Mouse (Mus musculus): ENCODE measurements around the gene Vps16. TPM values are rescaled to one million over a fixed set of nuclear protein-coding genes. Genes with fewer than 3 reads are reported as not detected.

The Vps16 gene
- polyA plus RNA-seq (2015; fragmentation: Nextera tagmentation; extraction: Ambion mirVana): 19.4 and 22.8 TPM in 2 replicates

GRCm38 (mm10) chr2:130424126-130424853, at the start of gene Vps16, which contains the start of gene Pced1a:
Gene Vps16 (plus strand): TSS chr2:130424339.
Gene Pced1a (minus strand): TSS chr2:130424701.
- H3K4me2 ChIP-seq (ENCODE audit: low read depth, low read length): peak within 1 kb of the TSS; percentile 90
- ATAC-seq: peak; percentile 97
- TF ChIP-seq CTCF (IDR thresholded peaks at IDR 0.05; ENCODE audit: low read depth): peak; percentile 73
- peak; percentile 19; the same call in 1 of the 2 replicates for TF ChIP-seq EP300 (IDR thresholded peaks at IDR 0.05; ENCODE audit: low read depth)
- H3K27ac ChIP-seq (ENCODE audit: low read depth): peak within 1 kb of the TSS; percentile 94
- WGBS (ENCODE audit: insufficient replicate concordance): under 1% methylated on average over 58 of the region's 58 CpGs
- H3K9ac ChIP-seq (replicated peaks): peak within 1 kb of the TSS; percentile 89
- H3K4me3 ChIP-seq (ENCODE audit: low read depth, low read length): peak within 1 kb of the TSS; percentile 92
- peaks cover 3% of the 10 kb centered on the region for H3K36me3 ChIP-seq (replicated peaks; ENCODE audit: insufficient read depth, low read length)
- H3K27me3 ChIP-seq (ENCODE audit: insufficient read depth, low read length): no peaks in the 10 kb centered on the region
- peaks cover 16% of the 10 kb centered on the region for H3K4me1 ChIP-seq (ENCODE audit: insufficient read depth)
- H3K9me3 ChIP-seq (ENCODE audit: low read length): no peaks in the 10 kb centered on the region
- DNase-seq: peak; percentile 94

- no peaks in the 10 kb centered on the region for H3K9me3 ChIP-seq (ENCODE audit: low read length)
- no peak for DNase-seq
- no peak for ATAC-seq
- no peak overlapping the region for H3K4me3 ChIP-seq (ENCODE audit: low read depth, low read length)
- no peak for TF ChIP-seq EP300 (IDR thresholded peaks at IDR 0.05; ENCODE audit: low read depth)
- 0 out of 2 replicates have a peak, but pooled peaks have one; percentile 7 for TF ChIP-seq CTCF (IDR thresholded peaks at IDR 0.05; ENCODE audit: low read depth)
- no peaks in the 10 kb centered on the region for H3K27me3 ChIP-seq (ENCODE audit: insufficient read depth, low read length)
- no peaks in the 10 kb centered on the region for H3K36me3 ChIP-seq (replicated peaks; ENCODE audit: insufficient read depth, low read length)
- H3K27ac ChIP-seq (ENCODE audit: low read depth): no peak overlapping the region
- no peak overlapping the region for H3K4me2 ChIP-seq (ENCODE audit: low read depth, low read length)
- H3K9ac ChIP-seq (replicated peaks): no peak overlapping the region
- 62% methylated on average over 4 of the region's 4 CpGs for WGBS (ENCODE audit: insufficient replicate concordance)
- 0 out of 2 replicates have a peak, but pooled peaks cover 3% of the 10 kb centered on the region for H3K4me1 ChIP-seq (ENCODE audit: insufficient read depth)
These were observed 49.2 kb upstream of the Vps16 start for GRCm38 (mm10) chr2:130374951-130375350.

DNA sequence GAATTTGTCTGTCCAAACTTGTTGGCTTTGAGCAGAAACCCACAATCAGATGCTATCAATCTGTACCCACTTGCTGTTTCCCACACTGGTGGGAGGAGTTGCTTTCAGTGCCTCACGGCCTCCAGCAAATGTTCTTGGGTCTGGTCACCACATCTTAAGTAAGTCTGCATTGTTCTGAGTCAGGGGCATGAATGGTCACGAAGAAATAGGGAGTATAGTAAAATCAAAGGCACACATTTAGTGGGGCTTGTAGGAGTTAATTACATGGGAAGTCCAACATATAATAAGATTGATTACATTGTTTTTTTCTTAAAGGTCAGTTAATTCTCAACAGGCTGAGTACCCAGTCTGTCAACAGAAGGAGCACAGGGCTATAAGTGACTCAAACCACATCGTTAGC, 40.9 kb upstream of the Vps16 start:
- no peak for DNase-seq
- no peak overlapping the region for H3K4me2 ChIP-seq (ENCODE audit: low read depth, low read length)
- no peak overlapping the region for H3K4me3 ChIP-seq (ENCODE audit: low read depth, low read length)
- TF ChIP-seq CTCF (IDR thresholded peaks at IDR 0.05; ENCODE audit: low read depth) (no peak), EP300 (IDR thresholded peaks at IDR 0.05; ENCODE audit: low read depth) (no peak)
- no peak for ATAC-seq
- no peak overlapping the region for H3K9ac ChIP-seq (replicated peaks)
- 55% methylated on average over 3 of the region's 3 CpGs for WGBS (ENCODE audit: insufficient replicate concordance)
- H3K36me3 ChIP-seq (replicated peaks; ENCODE audit: insufficient read depth, low read length): no peaks in the 10 kb centered on the region
- H3K9me3 ChIP-seq (ENCODE audit: low read length): no peaks in the 10 kb centered on the region
- no peaks in the 10 kb centered on the region for H3K27me3 ChIP-seq (ENCODE audit: insufficient read depth, low read length)
- no peaks in the 10 kb centered on the region for H3K4me1 ChIP-seq (ENCODE audit: insufficient read depth)
- no peak overlapping the region for H3K27ac ChIP-seq (ENCODE audit: low read depth)

DNA sequence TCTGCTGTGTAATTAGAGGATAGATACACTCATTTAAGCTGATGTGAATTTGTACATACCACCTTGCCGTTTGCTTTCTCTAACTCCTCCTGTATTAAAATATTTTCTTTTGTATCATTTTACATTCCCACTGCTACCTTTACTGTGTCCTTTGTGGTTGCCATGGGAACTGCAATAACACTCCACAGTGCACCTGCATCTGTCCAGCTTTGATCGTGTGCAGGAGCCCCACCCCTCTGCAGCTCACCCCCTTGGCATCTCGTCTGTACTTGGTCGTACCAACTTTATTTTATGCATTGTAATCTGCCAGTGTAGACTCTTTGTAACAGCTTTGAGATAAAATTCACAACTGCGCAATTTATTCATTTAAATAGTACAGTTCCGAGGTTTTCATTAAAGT, 40.2 kb upstream of the Vps16 start:
- no peaks in the 10 kb centered on the region for H3K27me3 ChIP-seq (ENCODE audit: insufficient read depth, low read length)
- H3K4me2 ChIP-seq (ENCODE audit: low read depth, low read length): no peak overlapping the region
- TF ChIP-seq EP300 (IDR thresholded peaks at IDR 0.05; ENCODE audit: low read depth) (no peak), CTCF (IDR thresholded peaks at IDR 0.05; ENCODE audit: low read depth) (no peak)
- no peak overlapping the region for H3K27ac ChIP-seq (ENCODE audit: low read depth)
- no peaks in the 10 kb centered on the region for H3K4me1 ChIP-seq (ENCODE audit: insufficient read depth)
- WGBS (ENCODE audit: insufficient replicate concordance): 71% methylated on average over 6 of the region's 6 CpGs
- DNase-seq (no peak), ATAC-seq (no peak)
- no peaks in the 10 kb centered on the region for H3K36me3 ChIP-seq (replicated peaks; ENCODE audit: insufficient read depth, low read length)
- no peak overlapping the region for H3K9ac ChIP-seq (replicated peaks)
- H3K9me3 ChIP-seq (ENCODE audit: low read length): no peaks in the 10 kb centered on the region
- no peak overlapping the region for H3K4me3 ChIP-seq (ENCODE audit: low read depth, low read length)

DNA sequence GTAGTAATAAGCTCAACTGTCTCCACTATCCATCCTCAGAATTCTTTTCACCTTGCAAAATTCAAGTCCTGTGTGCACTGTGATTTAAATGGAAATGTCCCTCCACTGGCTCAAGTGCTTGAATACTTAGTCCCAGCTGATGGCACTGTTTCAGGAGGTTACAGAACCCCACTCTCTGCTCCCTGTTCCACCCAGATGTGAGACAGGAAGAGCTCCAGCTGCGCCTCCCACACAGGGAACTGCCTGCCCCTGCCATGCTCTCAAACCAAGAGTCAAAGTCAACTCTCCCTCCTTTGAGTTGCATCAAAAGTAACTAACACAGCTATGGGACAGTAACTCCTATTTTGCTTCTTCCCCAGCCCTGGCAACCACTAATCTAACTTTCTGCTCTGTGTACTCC, 37.9 kb upstream of the Vps16 start:
- H3K4me3 ChIP-seq (ENCODE audit: low read depth, low read length): no peak overlapping the region
- DNase-seq (no peak), ATAC-seq (no peak)
- H3K27ac ChIP-seq (ENCODE audit: low read depth): no peak overlapping the region
- H3K36me3 ChIP-seq (replicated peaks; ENCODE audit: insufficient read depth, low read length): no peaks in the 10 kb centered on the region
- H3K9me3 ChIP-seq (ENCODE audit: low read length): no peaks in the 10 kb centered on the region
- no peak overlapping the region for H3K4me2 ChIP-seq (ENCODE audit: low read depth, low read length)
- H3K4me1 ChIP-seq (ENCODE audit: insufficient read depth): no peaks in the 10 kb centered on the region
- no peaks in the 10 kb centered on the region for H3K27me3 ChIP-seq (ENCODE audit: insufficient read depth, low read length)
- TF ChIP-seq EP300 (IDR thresholded peaks at IDR 0.05; ENCODE audit: low read depth) (no peak), CTCF (IDR thresholded peaks at IDR 0.05; ENCODE audit: low read depth) (no peak)
- H3K9ac ChIP-seq (replicated peaks): no peak overlapping the region
- WGBS (ENCODE audit: insufficient replicate concordance): 35% methylated on average over 1 of the region's 1 CpGs

GRCm38 (mm10) chr2:130388796-130389195, 35.3 kb upstream of the Vps16 start:
- no peaks in the 10 kb centered on the region for H3K9me3 ChIP-seq (ENCODE audit: low read length)
- DNase-seq (no peak), ATAC-seq (no peak)
- 74% methylated on average over 2 of the region's 2 CpGs for WGBS (ENCODE audit: insufficient replicate concordance)
- H3K4me1 ChIP-seq (ENCODE audit: insufficient read depth): no peaks in the 10 kb centered on the region
- H3K9ac ChIP-seq (replicated peaks): no peak overlapping the region
- no peaks in the 10 kb centered on the region for H3K36me3 ChIP-seq (replicated peaks; ENCODE audit: insufficient read depth, low read length)
- no peaks in the 10 kb centered on the region for H3K27me3 ChIP-seq (ENCODE audit: insufficient read depth, low read length)
- no peak overlapping the region for H3K4me2 ChIP-seq (ENCODE audit: low read depth, low read length)
- TF ChIP-seq EP300 (IDR thresholded peaks at IDR 0.05; ENCODE audit: low read depth) (no peak), CTCF (IDR thresholded peaks at IDR 0.05; ENCODE audit: low read depth) (peak; percentile 61)
- H3K4me3 ChIP-seq (ENCODE audit: low read depth, low read length): no peak overlapping the region
- no peak overlapping the region for H3K27ac ChIP-seq (ENCODE audit: low read depth)

All from liver, postnatal 0 days (tissue).